Mouse (Mus musculus): ENCODE results near the gene Pi4k2a.
"Not testable (repeated sequence)": the region's sequence is repeated elsewhere in the genome, so short reads cannot be mapped to it uniquely, and the experiment has no call there.

Gene Pi4k2a

DNA sequence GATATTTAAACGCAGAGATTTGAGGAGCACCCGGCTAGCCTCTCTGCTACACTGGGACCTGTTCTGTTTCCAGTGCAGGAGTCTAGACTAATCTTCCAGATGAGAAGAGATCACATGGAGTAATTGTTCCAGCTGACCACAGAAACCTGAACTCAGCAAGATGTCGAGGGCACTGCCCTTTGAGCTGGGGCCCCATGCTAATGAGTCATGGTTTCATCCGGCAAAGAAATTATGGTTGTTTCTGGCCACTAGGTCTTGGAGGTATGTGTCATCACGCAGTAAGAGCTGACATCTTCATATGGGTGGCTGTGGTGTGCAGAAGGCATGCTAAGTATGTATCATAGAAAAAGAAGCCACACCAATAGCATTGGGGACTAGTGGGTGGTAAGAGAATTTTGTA lies 10.3 kb upstream of the Pi4k2a start:
- DNase-seq (ENCODE audit: extremely low spot score, low spot score): no peak

DNA sequence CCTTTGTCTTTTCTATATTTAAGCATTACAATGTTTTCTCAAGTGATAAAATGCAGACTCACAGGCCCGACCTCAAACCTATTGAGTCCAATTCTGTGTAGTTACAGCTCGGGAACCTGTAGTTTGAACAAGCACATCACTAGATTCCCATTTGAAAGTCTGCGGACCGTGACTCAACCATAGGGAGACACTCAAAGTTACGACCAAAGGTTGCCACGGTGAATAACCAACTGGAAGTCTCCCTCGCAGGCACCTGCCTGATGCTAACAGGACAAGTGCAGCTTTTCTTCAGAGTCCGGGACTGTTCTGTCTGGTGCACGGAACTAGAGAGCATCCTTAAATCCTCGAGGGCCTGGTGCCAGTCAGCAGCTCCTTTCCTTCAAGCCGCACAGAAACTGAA lies 9.8 kb upstream of the Pi4k2a start:
- DNase-seq (ENCODE audit: extremely low spot score, low spot score): no peak

DNA sequence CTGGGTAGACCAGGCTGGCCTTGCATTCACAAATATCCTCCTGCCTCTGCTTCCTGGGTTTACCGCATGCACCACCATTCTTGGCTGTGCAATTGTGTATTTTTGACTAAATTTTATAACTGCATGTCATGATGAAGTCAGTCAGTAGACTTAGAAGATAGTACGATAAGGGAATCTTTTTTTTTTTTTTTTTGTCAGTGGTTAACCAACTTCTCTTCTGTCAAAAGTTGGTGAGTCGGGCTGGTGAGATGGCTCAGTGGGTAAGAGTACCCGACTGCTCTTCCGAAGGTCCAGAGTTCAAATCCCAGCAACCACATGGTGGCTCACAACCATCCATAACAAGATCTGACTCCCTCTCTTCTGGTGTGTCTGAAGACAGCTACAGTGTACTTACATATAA lies 8.7 kb upstream of the Pi4k2a start:
- DNase-seq (ENCODE audit: extremely low spot score, low spot score): not testable (repeated sequence)

DNA sequence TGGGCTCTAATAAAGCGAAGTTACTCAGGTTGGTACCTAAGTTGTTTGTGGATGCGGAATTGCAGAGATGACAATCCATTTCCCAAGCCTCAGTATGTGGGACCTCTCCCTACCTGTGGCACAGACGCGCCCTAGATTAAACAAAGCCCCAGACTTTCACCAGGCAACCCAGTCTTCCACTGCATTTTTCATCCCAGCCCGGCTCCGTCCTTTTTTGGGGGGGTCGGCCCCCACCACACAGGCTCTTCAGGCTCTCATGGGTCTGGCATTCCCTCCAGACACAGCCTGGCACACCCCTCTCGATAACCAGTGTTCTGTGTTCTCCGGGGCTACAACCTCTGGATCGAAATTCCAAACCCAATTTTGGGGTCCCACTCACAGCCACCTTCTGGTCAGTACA lies 4.6 kb upstream of the Pi4k2a start:
- DNase-seq (ENCODE audit: extremely low spot score, low spot score): no peak

DNA sequence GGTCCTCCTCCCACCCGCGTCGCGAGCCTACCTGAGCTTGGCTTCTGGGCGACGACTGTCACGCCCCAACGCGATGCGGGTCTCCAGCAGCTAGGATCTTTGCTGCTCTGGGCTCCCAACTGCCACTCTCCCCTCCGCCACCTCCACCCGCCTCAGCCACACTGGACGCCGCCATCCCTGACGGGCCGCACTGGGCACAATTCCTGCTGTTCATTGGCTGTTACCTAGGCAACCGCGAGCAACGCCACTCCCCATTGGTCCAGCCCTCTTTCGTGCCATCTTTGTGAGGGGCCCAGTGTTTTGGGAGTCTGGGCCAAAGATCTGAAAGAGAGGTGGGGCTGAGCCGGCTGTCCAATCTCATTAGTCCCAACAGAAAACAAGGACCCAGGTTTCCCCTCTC lies 4.1 kb upstream of the Pi4k2a start, which contains the start of gene Morn4:
Gene Morn4 (minus strand): TSS at position 192 of the 400 bp plus-strand sequence.
- DNase-seq (ENCODE audit: extremely low spot score, low spot score): peak; percentile 95

DNA sequence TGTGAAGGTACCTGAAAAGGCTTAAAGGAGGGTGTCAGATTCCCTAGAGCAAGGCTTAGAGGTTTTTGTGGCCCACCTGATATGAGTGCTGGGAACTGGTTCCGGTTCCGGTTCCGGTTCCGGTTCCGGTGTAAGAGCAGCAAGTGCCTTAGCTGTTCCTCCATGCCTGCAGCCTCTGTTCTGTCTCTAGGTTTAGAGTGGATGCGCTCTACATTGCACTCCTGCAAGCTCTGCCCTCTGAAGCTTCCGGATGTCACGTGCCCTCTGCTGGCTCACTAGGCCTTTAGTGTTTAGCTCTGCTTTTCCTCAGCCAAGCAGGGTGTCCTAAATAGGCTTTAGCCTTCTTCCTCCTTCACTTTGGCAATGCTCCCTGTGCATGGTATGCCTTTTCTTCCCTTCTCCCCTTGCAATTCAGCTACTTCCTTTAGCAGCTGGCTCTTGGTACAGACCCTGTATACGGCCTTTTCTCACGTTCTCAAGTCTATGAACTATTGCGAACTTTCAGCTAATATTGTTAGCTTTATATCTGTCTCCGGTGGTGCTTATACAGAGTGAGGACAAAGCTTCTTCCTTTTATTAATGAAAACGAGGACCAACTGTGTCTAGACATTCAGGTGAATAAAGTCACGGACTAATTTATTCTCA lies 1.0 kb upstream of the Pi4k2a start:
- DNase-seq (ENCODE audit: extremely low spot score, low spot score): peak; percentile 52

DNA sequence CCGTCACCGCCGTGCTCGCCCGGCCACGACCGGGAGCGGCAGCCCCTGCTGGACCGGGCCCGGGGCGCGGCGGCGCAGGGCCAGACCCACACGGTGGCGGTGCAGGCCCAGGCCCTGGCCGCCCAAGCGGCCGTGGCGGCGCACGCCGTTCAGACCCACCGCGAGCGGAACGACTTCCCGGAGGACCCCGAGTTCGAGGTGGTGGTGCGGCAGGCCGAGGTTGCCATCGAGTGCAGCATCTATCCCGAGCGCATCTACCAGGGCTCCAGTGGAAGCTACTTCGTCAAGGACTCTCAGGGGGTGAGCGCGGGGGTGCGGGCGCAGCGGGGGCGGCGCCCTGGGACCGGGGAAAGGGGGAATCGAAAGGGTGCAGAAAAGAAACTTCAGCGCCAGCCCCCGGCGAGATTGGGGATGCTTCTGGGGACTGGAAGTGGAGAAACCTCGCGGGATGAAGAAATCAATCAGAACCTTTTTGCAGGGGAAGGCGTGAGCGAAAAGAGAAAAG lies 419 bp downstream of the Pi4k2a start:
- no peak for DNase-seq (ENCODE audit: extremely low spot score, low spot score)

DNA sequence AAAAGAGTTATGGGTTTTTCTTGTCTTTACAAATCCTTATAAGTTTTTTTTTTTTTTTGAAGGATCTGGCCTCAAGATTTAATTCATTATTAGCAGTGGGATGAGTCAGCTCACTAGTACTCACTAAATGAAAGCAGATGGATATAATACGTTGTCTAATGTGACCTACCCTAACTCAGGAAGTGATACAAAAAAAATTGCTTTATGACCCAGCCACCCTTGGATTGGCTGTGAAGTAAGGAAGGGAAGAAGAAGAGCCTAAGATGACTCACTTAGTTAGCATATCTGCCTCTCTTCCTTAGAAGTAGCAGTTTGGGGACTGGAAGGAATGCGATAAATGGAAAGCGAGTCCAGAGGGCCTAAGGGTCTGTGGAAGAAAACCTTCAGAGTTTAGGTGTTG lies 9.1 kb downstream of the Pi4k2a start:
- DNase-seq (ENCODE audit: extremely low spot score, low spot score): no peak

DNA sequence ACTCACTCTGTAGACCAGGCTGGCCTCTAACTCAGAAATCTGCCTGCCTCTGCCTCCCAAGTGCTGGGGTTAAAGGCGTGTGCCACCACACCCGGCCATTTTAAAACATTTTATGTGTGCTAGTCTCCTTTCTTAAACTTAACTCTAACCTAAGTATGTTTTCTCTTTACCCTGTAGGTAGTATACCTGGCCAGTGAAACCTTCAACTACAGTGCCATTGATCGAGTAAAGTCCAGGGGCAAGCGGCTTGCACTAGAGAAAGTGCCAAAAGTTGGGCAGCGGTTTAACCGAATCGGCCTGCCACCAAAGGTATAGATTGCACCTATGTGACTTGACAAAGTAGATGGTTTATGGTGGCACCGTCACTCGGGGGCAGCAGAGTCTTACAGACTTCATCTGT lies 14.4 kb downstream of the Pi4k2a start:
- DNase-seq (ENCODE audit: extremely low spot score, low spot score): no peak

DNA sequence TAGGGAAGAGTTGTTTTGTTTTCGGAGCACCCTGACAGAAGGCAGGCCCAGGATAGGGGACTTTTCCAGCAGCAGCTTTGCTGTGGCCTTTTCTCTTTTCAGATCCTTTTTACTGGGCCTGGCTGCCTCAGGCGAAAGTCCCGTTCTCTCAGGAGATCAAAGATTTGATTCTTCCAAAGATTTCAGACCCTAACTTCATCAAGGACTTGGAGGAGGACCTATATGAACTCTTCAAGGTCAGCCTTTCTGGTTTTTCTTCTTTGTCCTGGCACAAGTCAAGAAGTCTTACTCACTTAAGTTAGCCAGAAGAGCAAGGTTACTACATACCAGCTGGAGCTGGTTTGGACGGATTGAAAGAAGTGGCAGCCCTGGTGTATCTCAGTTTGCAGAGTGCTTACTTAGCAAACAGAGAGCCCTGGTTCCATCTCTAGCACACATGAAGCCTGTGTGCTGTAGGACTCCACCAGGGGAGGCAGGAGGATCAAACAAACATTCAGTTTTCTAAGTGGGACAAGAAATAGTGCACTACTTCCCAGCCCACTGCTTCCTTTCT lies 25.6 kb downstream of the Pi4k2a start:
- DNase-seq (ENCODE audit: extremely low spot score, low spot score): no peak

DNA sequence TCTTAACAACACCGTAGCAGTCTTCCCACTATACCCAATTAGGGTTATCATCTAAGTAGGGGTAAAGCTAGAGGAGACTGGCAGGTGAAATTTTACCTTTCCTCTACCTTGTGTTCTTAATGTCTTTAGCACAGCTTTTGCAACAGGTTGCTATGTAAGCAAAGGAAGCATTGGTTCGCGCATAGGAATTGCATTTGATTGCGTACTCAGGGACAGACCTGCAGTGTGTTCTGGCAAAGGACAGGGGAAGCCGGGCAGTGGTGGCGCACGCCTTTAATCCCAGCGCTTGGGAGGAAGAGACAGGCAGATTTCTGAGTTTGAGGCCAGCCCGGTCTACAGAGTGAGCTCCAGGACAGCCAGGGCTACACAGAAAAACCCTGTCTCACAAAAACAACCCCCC lies 27.9 kb downstream of the Pi4k2a start:
- DNase-seq (ENCODE audit: extremely low spot score, low spot score): no peak

DNA sequence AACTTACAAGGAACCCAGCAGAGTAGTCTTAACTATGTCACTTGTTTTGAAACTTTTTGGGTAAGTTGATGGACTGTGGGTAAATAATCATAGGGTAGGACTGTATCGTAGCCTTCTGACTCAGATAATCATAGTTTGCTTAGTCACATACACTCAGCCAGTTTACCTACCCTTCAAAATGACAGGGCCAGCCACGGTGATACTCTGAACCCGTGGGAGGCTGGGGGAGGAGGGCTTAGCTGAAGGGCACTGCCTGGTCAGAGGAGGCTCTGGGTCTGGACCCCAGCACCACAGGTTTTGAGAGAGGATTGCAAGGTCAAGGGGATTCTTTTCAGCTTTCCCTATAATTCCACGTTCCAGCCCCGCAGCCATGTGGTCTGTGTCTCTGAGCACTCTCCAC lies 28.3 kb downstream of the Pi4k2a start:
- DNase-seq (ENCODE audit: extremely low spot score, low spot score): no peak

DNA sequence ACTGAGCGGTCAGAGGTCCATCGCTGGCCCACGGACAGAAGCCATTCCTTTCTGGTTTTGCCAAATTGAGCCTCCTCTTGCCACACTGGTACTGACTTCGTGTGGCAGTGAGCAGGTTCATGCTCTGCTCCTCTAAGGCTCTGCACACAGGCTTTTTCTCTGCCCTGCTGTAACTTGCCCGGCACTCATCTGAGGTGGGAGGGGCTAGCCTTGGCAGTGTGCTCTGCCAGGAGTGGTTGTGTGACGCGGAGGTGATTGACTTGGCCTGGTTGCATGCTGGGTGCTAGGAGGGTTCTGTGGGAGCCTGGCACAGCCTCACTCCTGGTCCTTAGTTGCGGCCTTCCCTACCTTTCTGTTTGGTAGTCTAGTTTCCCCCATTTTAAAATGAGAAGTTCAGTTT lies 30.2 kb downstream of the Pi4k2a start:
- DNase-seq (ENCODE audit: extremely low spot score, low spot score): no peak

DNA sequence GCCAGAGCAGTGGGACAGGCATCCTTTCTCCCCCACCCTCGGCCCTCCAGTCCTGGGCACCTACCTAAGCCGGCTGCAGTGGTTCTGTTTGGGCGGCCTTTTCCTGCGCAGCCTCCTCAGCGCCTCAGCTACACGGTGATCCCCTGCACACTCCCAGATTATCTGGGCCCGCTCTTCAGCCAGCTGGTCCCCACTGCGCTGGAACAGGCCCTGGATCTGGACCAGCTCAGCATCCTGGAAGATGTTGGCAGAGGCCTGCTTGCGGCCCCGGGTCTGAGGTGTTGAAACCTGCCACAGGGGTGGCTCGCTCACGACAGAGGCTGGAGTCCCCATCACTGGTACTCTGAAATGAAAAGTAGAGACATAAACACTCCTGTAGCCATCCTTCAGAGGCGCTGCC lies 34.4 kb downstream of the Pi4k2a start:
- DNase-seq (ENCODE audit: extremely low spot score, low spot score): no peak

DNA sequence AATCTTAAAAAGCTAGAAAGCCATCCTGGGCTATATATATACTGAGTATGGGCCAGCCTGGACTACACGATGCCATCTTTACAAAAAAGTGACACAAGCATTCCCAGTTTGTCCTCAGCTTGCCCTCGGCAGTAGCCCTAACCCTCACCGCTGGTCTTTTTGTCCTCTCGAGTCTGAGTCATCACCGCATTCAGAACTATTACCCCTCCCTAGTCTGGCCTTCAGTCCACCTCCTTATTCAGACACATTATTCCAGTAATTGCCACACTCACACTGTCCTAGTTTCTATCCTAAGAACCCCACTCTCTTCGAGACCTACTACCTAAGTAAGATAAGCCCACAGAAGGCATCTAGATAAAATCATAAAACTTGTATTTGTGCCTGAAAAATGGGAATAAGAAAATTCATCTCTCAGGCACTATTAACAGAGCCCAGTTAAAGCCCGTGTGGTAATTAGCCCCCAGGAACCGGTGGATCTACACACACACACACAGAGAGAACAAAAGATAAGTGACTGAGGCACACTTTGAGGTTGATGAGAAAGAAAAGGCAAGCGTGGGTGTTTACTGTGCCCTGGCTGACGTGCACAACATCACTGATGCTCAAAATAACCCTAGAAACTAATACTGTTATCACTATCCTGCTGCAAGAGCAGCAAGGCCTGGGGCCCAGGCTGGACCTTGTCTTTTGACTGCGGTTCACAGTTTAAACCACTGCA lies 35.4 kb downstream of the Pi4k2a start:
- no peak for DNase-seq (ENCODE audit: extremely low spot score, low spot score)

DNA sequence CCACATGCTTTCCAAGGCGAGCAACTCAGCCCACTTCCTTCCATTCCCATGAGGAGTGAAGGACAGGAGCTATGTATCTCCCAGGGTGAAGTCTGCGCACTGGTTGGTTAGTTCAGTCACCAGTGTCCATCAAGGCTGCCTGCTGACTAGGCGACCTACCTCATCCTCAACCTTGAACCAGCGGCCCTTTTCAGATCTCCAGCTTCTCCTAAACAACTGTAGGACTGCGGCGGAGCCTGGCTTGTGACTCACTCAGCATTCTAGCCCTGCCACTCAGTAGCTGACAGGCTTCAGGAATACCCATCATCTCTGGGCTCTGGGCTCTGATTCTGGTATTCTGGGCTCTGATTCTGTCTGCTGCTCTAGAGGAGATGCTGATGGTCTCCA lies 35.9 kb downstream of the Pi4k2a start:
- DNase-seq (ENCODE audit: extremely low spot score, low spot score): no peak

DNA sequence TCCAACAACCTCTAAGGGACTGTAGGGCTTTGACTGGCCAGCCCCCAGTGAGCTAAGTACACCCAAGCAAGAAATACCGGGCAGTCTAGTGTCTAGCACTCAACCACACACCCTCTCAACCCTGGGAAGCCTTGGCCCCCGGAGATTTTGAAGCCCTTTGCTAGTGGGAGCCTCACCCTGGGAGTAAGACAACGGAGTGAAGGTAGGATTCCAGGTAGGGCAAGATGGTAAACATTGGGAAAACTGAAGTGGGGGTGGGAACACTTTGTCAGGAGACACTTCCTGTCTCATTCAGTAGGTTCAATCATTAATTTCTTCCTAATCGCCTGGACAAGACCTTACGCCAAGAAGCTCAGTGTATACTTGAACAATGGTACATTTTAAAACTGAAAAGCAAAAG lies 36.8 kb downstream of the Pi4k2a start:
- no peak for DNase-seq (ENCODE audit: extremely low spot score, low spot score)

DNA sequence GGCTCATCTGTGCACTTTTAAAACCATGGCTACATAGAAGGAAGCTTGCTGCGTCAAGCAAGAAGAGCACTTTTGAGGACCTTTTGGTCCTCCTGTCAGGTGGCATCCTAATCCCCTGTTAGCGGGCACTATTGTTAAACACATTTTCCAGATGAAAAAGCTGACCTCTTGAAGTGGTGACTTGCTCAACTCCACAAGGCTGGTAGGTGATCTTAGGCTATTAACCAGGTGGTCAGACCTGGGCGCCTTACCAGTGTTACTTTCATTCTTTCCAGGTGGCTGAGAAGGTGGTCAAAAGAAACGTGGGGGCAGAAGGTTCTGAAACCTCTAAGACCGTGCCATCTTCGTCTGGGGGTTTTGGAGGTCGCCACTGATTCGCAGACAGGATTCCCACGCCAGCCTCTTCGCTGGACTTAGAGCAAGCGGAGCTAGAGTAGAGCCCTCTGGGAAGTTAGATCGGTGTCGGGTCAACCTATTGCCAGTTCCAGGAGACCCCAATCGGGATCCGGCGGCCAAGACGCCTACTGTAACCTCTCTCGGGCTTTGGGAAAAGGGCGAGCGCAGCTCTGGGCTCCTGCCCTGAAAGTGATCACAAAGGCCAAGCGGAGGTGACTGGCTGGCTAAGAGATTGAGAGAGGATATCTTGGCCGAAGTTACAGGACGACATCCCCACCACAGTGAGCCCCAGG lies 37.9 kb downstream of the Pi4k2a start:
- DNase-seq (ENCODE audit: extremely low spot score, low spot score): no peak

DNA sequence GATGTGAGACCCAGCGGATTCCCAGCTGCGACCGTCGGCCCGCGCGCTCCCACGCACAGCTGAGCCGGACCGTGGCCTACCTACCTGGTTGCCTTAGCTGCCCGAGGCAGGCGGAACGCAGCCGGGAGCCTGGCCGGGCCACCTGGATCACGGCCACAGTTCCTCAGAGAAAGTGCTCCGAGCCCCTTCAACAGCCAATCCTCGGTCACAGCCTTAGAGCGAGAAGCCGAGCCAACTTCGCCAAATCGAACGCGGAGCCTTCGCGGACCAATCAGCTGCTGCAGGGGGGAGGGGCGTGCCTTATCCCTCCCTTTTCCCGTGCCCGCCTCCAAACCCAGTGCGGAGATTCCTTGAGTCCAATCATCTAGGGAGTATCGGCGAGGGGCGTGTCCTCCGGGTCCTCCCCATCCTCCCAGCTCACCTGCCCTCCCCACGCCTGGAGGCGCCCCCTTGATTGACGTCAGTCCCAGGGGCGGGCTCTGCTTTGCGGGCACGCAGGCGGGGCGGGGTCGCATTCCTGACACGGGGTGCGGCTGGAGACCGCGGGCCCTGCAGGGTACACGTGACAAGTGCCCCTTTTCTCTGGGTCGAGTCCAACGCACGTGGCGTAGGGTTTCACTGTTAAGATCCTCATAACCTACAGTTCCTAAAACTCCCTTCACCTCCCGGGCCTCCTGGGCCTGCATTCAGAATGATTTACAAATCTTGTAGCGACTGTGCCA lies 38.7 kb downstream of the Pi4k2a start, which contains the start of gene Avpi1:
Gene Avpi1 (minus strand): TSS at position 273 of the 722 bp plus-strand sequence.
- DNase-seq (ENCODE audit: extremely low spot score, low spot score): peak; percentile 95

DNA sequence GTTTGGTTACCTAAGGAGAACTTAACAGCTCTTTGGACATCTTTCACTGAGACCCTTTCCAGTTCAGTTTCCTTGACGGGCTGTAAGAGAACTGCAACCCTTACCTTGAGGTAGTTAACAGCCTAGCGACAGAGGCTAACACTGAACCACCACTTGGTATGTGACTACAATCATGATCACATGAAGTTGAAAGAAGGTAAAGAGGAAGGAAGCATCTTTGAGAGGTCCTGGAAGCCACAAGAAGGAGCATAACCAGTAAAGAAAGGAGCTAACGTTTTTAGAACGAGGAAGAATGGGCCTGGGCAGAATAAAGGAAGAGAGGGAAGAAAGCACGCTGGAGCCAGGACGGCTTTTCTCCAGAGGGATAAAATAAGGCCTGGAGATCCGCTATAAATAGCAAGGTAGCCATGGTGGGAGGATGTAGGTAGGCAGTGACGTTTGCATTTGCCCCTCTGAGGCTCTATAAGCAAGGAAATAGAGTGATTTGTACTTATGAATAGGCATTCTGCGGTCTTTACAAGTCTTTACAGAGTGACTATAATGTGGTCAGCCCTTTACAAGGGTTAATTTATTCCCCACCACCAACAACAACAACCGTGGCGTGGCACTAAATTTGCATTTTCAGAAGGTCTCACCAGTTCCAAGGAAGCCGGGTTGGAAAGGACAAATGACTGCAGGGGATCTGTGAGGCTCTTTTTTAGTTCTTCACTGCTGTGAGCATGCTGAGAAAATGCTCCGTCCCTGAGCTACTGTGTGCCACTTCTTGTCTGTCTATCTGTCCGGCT lies 39.4 kb downstream of the Pi4k2a start:
- peak; percentile 19 for DNase-seq (ENCODE audit: extremely low spot score, low spot score)

DNA sequence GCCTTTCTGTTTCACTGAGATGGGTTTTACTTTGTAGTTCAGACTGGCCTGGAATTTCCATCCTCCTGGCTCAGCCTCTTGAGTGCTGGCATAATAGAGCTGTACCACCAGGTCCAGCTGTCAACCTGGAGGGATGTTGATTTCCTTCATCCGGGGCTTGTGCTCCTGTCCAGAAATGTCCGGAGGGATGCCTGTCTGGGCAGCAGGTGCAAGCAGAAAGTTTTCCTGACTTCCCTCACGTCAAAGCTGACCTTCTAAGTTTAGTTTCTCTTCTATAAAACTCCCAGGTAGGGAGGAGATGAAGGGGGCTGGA lies 40.0 kb downstream of the Pi4k2a start:
- DNase-seq (ENCODE audit: extremely low spot score, low spot score): no peak
